Mouse (Mus musculus) left cerebral cortex, postnatal 14 days (tissue): ENCODE measurements at regions not wholly inside any gene's neighbourhood (a gene's known extent, or its start where the extent isn't known, plus 50 kb on each side); places are given as distances from the start of the nearest gene placed in this dataset.

Experiments used
- DNase-seq, 2 experiments: peaks; one replicate each; pipeline ENCODE4 v3.0.0; 2021 to 2022; ENCODE audit warnings: low spot score in 2 of 2, mixed read lengths in 1 of 2
- intact Hi-C: fragments of 180-260 bp; cut with DNase I; formaldehyde crosslinking; loops from one replicate; pipeline ENCODE4 v1.15.1; 2025

DNA sequence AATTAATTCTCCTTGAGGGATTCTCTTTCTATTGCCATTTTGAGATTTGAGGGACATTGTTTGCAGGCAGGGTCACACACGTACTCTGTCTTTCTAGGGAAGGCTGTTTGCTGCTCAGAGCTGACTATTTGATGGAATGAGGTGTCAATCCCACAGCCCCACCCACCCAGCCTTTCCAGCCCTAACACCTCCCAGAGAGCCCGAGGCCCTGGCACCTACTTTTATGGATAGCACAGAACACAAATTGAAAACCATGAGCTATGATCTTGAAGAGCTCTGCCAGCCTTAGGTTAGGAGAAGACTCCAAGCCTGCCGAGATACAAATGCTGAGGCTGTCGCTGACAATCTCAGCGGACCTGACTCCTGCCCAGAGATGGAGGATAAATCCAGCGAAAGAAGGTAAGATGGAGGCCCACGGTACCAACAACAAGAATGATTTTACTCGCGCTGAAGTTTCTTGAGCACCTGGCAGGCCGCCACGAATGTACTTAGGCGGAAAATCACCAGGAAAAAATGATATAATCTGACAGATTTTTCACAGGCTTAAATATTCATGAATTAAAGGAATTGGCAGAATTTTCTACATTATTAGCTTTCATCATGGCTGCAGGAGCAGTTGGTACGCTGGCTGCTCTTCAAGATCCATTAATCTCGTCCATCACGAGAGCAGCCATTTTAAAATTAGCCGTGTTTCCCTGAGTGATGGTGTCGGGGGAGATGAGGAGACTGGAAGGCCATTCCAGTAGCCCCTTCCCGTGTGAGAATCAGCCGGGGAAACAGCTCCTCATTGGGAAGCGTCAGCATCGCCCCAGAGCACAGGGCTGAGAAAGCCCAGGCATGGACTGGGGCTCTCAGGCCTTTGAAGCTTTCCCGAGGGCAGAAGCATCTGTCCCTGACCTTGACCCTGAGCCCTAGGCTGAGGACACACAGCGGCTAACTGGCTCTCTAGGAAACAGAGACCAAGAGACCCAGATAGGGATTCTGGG, 238.4 kb downstream of the Uaca start:
- peak in 1 of 2 experiments; percentile 34 for DNase-seq

GRCm38 (mm10) chr9:61033593-61033992, 239.3 kb downstream of the Uaca start:
- DNase-seq = no peak
- intact Hi-C loops = no loop called here

More for the DNA sequence above, 238.4 kb downstream of the Uaca start:
- intact Hi-C loops = no loop called here

DNA sequence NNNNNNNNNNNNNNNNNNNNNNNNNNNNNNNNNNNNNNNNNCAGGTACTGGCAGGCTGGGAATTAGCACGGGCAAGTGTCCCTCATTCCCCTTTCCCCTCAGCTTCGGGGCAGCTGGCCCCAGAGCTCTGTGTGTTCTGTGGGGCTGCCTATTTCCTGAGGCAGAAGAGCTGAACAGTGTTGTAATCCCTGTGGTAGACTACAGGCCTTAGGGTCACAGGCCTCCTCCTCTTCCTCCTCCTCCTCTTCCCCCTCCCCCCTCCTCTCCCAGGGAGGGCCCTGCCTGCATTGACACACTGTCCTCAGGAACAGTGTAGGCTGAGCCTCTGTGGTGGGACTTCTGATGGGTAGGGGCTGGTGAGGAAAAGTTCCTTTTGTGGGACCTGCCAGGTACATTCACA, 247.7 kb downstream of the Uaca start:
- intact Hi-C loops = loop anchor here (10.0 kb wide), 2 partner anchors 333 to 653 kb away; partner anchors contain the start of gene Tle3
- DNase-seq = no peak

DNA sequence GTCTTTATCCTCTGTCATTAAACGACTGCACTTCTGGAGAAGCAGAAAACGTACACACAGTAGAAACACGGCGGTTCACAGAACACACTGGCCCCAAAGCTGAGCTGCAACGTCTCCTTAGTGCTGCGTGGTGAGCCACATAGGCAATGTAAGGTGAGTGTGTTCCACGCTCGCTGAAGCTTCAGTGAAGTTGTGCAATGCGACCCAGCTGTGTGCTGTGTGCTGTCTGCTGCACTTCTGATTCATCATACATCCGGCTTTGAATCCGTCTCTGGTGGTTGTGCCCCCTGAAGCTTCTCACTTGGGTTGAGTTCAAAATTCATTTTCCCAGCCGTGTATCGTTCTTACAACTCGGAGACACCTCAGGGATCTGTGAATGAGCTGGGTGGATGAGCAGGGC, 250.6 kb downstream of the Uaca start:
- intact Hi-C loops = loop anchor here (10.0 kb wide), 2 partner anchors 330 to 650 kb away; partner anchors contain the start of gene Tle3
- no peak for DNase-seq

- peak; percentile 58 to 79 for DNase-seq
- intact Hi-C loops = loop anchor here (10.0 kb wide), 2 partner anchors 328 to 648 kb away; partner anchors contain the start of gene Tle3
Measured at GRCm38 (mm10) chr9:61046517-61046916, 252.2 kb downstream of the Uaca start.

GRCm38 (mm10) chr9:61047289-61047688, 252.9 kb downstream of the Uaca start:
- intact Hi-C loops = loop anchor here (10.0 kb wide), 2 partner anchors 328 to 648 kb away; partner anchors contain the start of gene Tle3
- DNase-seq = no peak

DNA sequence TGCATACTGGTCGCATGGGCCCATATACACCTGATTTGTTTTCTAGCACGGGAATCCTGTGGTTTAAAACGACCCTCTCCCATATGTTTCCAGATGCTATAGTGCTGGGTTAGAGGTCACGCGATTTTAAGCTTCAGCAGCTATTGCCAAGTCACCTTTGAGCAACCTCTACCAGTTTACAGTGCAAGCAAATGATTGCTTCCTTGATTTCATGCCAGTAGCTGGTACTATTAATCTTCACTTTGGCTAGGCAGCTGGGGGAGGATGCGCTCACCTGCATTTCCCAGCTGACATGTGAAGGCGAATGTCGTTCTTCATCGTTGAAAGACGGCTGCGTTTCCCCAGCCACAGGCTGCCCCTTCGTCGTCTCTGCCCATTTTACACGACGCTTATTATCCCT, 254.2 kb downstream of the Uaca start:
- DNase-seq = no peak
- intact Hi-C loops = loop anchor here (10.0 kb wide), 2 partner anchors 326 to 646 kb away; partner anchors contain the start of gene Tle3

- DNase-seq = no peak
- intact Hi-C loops = no loop called here
Measured at GRCm38 (mm10) chr9:61052621-61053020, 258.3 kb downstream of the Uaca start.

- DNase-seq = peak; percentile 50 to 76
- intact Hi-C loops = no loop called here
Measured at GRCm38 (mm10) chr9:61054427-61054826, 260.1 kb downstream of the Uaca start.

GRCm38 (mm10) chr9:61055392-61055791, 261.1 kb downstream of the Uaca start:
- intact Hi-C loops = no loop called here
- no peak for DNase-seq

- DNase-seq = peak; percentile 37 to 40
- intact Hi-C loops = no loop called here
Measured at GRCm38 (mm10) chr9:61055928-61056730, 261.8 kb downstream of the Uaca start.

DNA sequence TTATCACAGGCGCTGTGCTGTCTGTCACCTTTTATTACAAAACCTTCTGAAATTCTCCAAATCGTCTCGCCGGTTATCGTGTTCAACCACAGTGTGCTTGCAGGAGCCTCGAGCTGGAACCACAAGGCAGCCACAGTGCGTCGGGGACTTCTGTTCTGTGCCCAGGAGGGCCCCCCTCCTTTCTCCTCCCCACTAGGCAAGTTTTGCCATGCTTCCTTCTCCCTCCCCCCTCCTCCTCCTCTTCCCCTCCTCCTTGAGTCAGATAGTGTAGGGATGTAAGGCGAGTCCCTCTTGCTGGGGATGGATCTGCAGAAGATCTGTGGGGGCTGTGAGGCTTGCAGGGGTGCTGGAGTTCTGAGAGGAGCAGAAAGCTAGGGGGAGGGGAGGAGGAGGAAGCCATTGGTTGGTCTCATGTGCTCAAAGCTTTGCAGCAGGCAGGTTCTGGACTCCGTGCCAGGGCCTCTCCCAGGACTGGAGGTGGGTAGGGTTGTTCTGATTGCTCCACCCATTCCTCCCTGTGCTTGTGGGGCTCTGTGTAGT, 262.5 kb downstream of the Uaca start:
- intact Hi-C loops = no loop called here
- peak; percentile 24 to 53 for DNase-seq

- no peak for DNase-seq
- intact Hi-C loops = no loop called here
Measured at GRCm38 (mm10) chr9:61059225-61059624, 264.9 kb downstream of the Uaca start.

GRCm38 (mm10) chr9:61060958-61061357, 266.6 kb downstream of the Uaca start:
- intact Hi-C loops = no loop called here
- no peak for DNase-seq

GRCm38 (mm10) chr9:61064714-61065305, 270.5 kb downstream of the Uaca start:
- DNase-seq = no peak
- intact Hi-C loops = no loop called here

- intact Hi-C loops = no loop called here
- DNase-seq = no peak
Measured at GRCm38 (mm10) chr9:61069553-61070314, 275.4 kb downstream of the Uaca start.

DNA sequence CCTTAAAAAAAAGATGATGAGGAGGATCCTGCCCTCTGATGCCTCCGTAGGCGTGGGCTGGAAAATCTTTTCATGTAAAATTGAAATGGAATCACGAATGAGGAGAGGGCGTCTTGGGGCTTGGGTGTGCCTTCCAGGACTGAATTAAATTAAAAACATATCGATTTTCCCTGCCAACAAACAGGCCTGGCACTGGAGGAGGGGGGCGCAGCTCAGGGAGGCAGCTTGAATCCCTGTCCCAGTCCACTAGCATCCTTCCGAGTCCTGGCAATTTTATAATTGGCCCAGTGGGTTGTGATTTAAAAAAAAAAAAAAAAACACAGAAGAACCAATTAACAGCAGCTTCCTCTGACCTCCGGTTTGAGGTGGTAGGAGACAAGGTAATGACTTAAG, 276.0 kb downstream of the Uaca start:
- intact Hi-C loops = no loop called here
- no peak for DNase-seq

DNA sequence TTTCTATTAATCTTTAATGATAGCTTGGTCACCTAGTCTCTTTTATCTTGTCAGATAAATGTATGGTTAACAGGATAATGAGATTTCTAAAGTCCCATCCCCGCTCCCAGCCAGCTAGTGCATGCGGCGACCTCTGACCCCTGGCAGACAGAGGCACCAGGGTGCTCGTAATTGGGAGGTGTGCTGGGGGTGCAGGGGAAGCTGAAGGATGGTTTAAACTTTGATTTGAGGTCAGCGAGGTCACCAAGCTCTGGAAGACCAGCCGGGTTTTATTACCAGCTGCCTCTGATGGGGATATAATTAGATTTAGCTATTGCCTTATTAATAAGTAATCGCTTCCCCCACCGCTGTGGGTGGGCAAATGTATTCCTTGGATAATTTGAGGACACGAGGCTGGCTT, 276.5 kb downstream of the Uaca start:
- intact Hi-C loops = no loop called here
- DNase-seq = no peak

GRCm38 (mm10) chr9:61073482-61073881, 279.1 kb downstream of the Uaca start:
- intact Hi-C loops = no loop called here
- DNase-seq = no peak
